Mouse (Mus musculus) hindbrain, embryonic 15.5 days (tissue): Measurements from ENCODE around the gene Gm47429. TPM values are rescaled to one million over a fixed set of nuclear protein-coding genes. Genes with fewer than 3 reads are reported as not detected.
"Not testable (repeated sequence)": the region's sequence is repeated elsewhere in the genome, so short reads cannot be mapped to it uniquely, and the experiment has no call there.

Experiments
- ATAC-seq: fragments of 200-750 bp; cut with Nextera tagmentation; 2 replicates; pipeline ENCODE4 v1.8.0; 2017; ENCODE audit warnings: low read depth, moderate number of reproducible peaks, moderate TSS enrichment; ENCODE audit not compliant: low FRiP score
- H3K27ac ChIP-seq: fragments of 300-500 bp; sonication (generic); replicated peaks from 2 replicates; pipeline ENCODE4 v1.5.1; 2015; ENCODE audit warnings: mild to moderate bottlenecking, inconsistent platforms
- H3K27me3 ChIP-seq: fragments of 300-500 bp; sonication (generic); 2 replicates; pipeline ENCODE4 v1.6.1; 2015; ENCODE audit warnings: control low read depth, inconsistent platforms
- H3K36me3 ChIP-seq: fragments of 300-500 bp; sonication (generic); 2 replicates; pipeline ENCODE4 v1.6.1; 2015; ENCODE audit warnings: control low read depth, inconsistent platforms
- H3K4me1 ChIP-seq: fragments of 300-500 bp; sonication (generic); replicated peaks from 2 replicates; pipeline ENCODE4 v1.6.1; 2015; ENCODE audit warnings: control low read depth, inconsistent platforms
- H3K4me2 ChIP-seq: fragments of 300-500 bp; sonication (generic); 2 replicates; pipeline ENCODE4 v1.6.1; 2015; ENCODE audit warnings: moderate library complexity, mild to moderate bottlenecking, inconsistent platforms
- H3K4me3 ChIP-seq: fragments of 300-500 bp; sonication (generic); 2 replicates; pipeline ENCODE4 v1.5.1; 2015; ENCODE audit warnings: mild to moderate bottlenecking, inconsistent platforms
- H3K9ac ChIP-seq: fragments of 300-500 bp; sonication (generic); 2 replicates; pipeline ENCODE4 v1.6.1; 2015; ENCODE audit warnings: inconsistent platforms
- H3K9me3 ChIP-seq: fragments of 300-500 bp; sonication (generic); 2 replicates; pipeline ENCODE4 v1.6.1; 2016; ENCODE audit warnings: control low read depth, inconsistent platforms
- WGBS: fragments of 180-500 bp; shearing (Covaris S2); methylation state at CpG from one replicate; pipeline ENCODE4 v1.1.7; 2015; 5-methylcytosine and 5-hydroxymethylcytosine counted together
- polyA plus RNA-seq: library from polyadenylated mRNA; unstranded; fragments of >200 nt; fragmentation: Nextera tagmentation; extraction: Ambion mirVana; gene quantifications from 2 replicates; pipeline ENCODE4 v1.2.1, GENCODE M21; 2015

Gm47429 gene
- not detected in 2 replicates for polyA plus RNA-seq

GRCm38 (mm10) chr13:50443812-50444211 lies at the start of gene Gm47429:
Gm47429 (minus strand) TSS chr13:50443912.
- Histone ChIP-seq H3K27ac (no peak within 1 kb of the TSS), H3K4me2 (no peak within 1 kb of the TSS), H3K9ac (no peak within 1 kb of the TSS), H3K4me3 (no peak within 1 kb of the TSS), H3K27me3 (no peaks in the 10 kb centered on the region), H3K4me1 (no peaks in the 10 kb centered on the region), H3K9me3 (no peaks in the 10 kb centered on the region), H3K36me3 (no peaks in the 10 kb centered on the region)
- whole genome bisulfite sequencing, result 94% methylated on average over 2 of the region's 2 CpGs
- no peak for ATAC-seq

GRCm38 (mm10) chr13:50488510-50488909 lies 44.8 kb upstream of the Gm47429 start:
- H3K27ac ChIP-seq, H3K9me3 ChIP-seq, ATAC-seq, H3K27me3 ChIP-seq, H3K4me2 ChIP-seq, H3K36me3 ChIP-seq, H3K4me3 ChIP-seq, H3K9ac ChIP-seq, H3K4me1 ChIP-seq: not testable (repeated sequence)

GRCm38 (mm10) chr13:50467007-50467406 lies 23.3 kb upstream of the Gm47429 start, which contains the start of gene Nutm2:
Nutm2 (plus strand) TSS chr13:50467307.
- Histone ChIP-seq H3K9me3 (no peaks in the 10 kb centered on the region), H3K9ac (no peak within 1 kb of the TSS), H3K4me1 (no peaks in the 10 kb centered on the region), H3K27me3 (no peaks in the 10 kb centered on the region), H3K4me3 (no peak within 1 kb of the TSS), H3K4me2 (no peak within 1 kb of the TSS), H3K27ac (no peak within 1 kb of the TSS), H3K36me3 (no peaks in the 10 kb centered on the region)
- ATAC-seq, result no peak
- 86% methylated on average over 4 of the region's 4 CpGs for WGBS

DNA sequence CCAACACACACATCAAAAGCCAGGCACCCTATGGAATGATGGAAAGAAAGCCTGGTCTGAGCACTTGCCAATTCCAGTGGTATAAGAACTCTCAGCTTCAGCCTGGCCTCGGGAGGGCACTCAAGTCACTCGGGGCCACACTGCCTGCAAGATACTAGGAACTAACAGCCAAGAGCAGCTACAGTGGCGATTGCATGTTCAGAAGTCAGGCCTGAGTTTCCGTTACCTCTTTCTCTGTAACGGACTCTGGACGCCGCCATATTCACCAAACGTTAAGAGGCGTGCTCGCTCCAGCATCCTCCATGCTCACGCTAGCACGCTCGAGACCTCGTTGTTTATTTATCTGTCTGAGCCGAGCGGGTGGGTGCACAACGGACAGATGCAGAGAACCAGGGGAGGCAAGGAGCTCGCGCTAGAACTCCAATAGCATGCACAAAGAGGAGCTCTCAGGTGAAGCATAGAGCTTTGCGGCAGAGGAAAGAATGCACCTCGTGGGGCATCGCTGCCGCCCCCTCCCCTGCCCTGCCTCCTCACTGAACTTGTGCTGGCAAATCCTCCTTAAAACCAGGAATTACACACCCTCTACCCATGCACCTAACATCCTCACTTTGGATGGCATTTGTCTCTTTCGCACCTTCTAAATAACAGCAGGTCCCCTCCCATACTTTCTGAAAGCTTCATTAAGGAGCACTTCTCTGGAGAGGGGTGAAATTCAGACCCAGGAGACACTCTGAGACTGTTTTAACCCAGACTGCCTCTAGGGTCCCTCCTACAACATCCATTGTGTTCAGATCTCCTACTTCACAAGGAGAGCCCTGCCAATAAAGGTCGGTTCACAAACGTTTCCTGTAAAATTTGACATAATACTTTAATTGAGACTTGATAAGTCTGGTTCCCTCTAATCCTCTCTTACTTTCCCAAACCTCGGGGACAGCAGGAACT lies 21.2 kb upstream of the Gm47429 start:
- 47% methylated on average over 27 of the region's 27 CpGs for WGBS
- H3K9ac ChIP-seq, result no peak overlapping the region
- no peak overlapping the region for H3K27ac ChIP-seq

GRCm38 (mm10) chr13:50460433-50460832 lies 16.7 kb upstream of the Gm47429 start:
- not testable (repeated sequence) for H3K9me3 ChIP-seq, H3K4me3 ChIP-seq, H3K9ac ChIP-seq, ATAC-seq, H3K27me3 ChIP-seq, H3K36me3 ChIP-seq, H3K4me1 ChIP-seq, H3K27ac ChIP-seq, H3K4me2 ChIP-seq
- 59% methylated on average over 2 of the region's 2 CpGs for WGBS

More for the DNA sequence above, 21.2 kb upstream of the Gm47429 start:
- ATAC-seq, result peak; percentile 38; the same call in 1 of the 2 replicates
- H3K4me3 ChIP-seq, result peak overlapping the region; percentile 17
- no peaks in the 10 kb centered on the region for H3K27me3 ChIP-seq
- no peaks in the 10 kb centered on the region for H3K4me1 ChIP-seq
- no peaks in the 10 kb centered on the region for H3K36me3 ChIP-seq
- H3K4me2 ChIP-seq, result peak overlapping the region; percentile 41
- no peaks in the 10 kb centered on the region for H3K9me3 ChIP-seq

DNA sequence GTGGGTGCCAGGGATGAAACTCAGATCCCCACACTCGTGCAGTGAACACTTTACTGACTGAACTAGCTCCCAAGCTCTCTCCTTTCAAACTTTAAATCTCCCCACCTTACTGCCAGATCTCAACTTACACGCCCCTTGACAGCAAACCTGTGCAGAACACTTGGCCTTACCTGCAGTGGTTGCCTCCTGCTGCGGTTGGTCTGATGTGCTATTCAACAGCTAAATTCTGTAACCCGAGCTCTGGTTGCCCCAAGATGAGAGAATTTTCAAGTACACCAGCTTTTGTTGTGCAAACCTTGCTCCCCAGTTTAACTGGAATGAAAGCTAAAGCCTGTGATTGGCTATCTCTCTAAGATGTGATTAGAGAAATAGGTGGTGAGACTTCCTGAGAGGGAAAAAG lies 9.7 kb upstream of the Gm47429 start:
- 46% methylated on average over 4 of the region's 4 CpGs for WGBS
- H3K4me3 ChIP-seq, result no peak overlapping the region

GRCm38 (mm10) chr13:50452266-50452665 lies 8.6 kb upstream of the Gm47429 start:
- WGBS, result 75% methylated on average over 9 of the region's 9 CpGs
- not testable (repeated sequence) for H3K27me3 ChIP-seq, H3K4me3 ChIP-seq, ATAC-seq, H3K4me1 ChIP-seq, H3K9ac ChIP-seq, H3K27ac ChIP-seq, H3K36me3 ChIP-seq, H3K9me3 ChIP-seq, H3K4me2 ChIP-seq

More for the DNA sequence above, 9.7 kb upstream of the Gm47429 start:
- H3K27ac ChIP-seq, result no peak overlapping the region
- H3K9me3 ChIP-seq, result no peaks in the 10 kb centered on the region
- H3K27me3 ChIP-seq, result no peaks in the 10 kb centered on the region
- no peak for ATAC-seq
- no peak overlapping the region for H3K4me2 ChIP-seq
- H3K4me1 ChIP-seq, result no peaks in the 10 kb centered on the region
- no peak overlapping the region for H3K9ac ChIP-seq
- H3K36me3 ChIP-seq, result no peaks in the 10 kb centered on the region

GRCm38 (mm10) chr13:50445261-50445660 lies 1.5 kb upstream of the Gm47429 start:
- no peaks in the 10 kb centered on the region for H3K4me1 ChIP-seq
- no peaks in the 10 kb centered on the region for H3K27me3 ChIP-seq
- H3K4me2 ChIP-seq, result no peak overlapping the region
- WGBS, result 69% methylated on average over 4 of the region's 4 CpGs
- H3K9me3 ChIP-seq, result no peaks in the 10 kb centered on the region
- no peak overlapping the region for H3K4me3 ChIP-seq
- H3K9ac ChIP-seq, result no peak overlapping the region
- no peaks in the 10 kb centered on the region for H3K36me3 ChIP-seq
- ATAC-seq, result no peak
- no peak overlapping the region for H3K27ac ChIP-seq

DNA sequence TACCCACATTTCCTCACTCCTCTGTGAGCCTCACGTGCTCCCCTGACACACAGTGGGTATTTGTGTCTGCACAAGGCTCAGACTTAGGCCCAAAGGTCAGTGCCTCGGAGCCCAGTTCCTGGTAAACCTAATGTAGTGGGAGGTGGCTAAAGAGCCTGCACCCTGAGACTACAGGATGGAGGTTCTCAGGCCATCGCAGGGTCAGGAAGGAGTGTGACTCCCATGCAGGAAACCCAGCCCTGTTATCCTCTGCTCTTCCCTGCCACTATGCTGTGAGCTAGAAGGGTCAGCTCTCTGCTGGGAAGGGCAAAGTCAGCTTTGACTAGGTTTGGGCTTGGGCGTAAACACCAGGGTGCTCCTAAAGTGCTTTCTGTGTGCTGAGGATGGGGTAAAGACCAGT lies 17.0 kb downstream of the Gm47429 start:
- Histone ChIP-seq H3K9ac (no peak overlapping the region), H3K4me1 (no peaks in the 10 kb centered on the region), H3K27ac (no peak overlapping the region), H3K9me3 (no peaks in the 10 kb centered on the region), H3K27me3 (no peaks in the 10 kb centered on the region), H3K4me2 (no peak overlapping the region), H3K4me3 (no peak overlapping the region), H3K36me3 (peaks cover 79% of the 10 kb centered on the region)
- no peak for ATAC-seq
- 92% methylated on average over 4 of the region's 4 CpGs for WGBS

GRCm38 (mm10) chr13:50424517-50424916 lies 19.2 kb downstream of the Gm47429 start:
- Histone ChIP-seq H3K4me1 (no peaks in the 10 kb centered on the region), H3K4me2 (no peak overlapping the region), H3K27ac (no peak overlapping the region), H3K4me3 (no peak overlapping the region), H3K9ac (no peak overlapping the region), H3K27me3 (no peaks in the 10 kb centered on the region), H3K9me3 (no peaks in the 10 kb centered on the region), H3K36me3 (peaks cover 79% of the 10 kb centered on the region)
- 99% methylated on average over 2 of the region's 2 CpGs for WGBS
- no peak for ATAC-seq

DNA sequence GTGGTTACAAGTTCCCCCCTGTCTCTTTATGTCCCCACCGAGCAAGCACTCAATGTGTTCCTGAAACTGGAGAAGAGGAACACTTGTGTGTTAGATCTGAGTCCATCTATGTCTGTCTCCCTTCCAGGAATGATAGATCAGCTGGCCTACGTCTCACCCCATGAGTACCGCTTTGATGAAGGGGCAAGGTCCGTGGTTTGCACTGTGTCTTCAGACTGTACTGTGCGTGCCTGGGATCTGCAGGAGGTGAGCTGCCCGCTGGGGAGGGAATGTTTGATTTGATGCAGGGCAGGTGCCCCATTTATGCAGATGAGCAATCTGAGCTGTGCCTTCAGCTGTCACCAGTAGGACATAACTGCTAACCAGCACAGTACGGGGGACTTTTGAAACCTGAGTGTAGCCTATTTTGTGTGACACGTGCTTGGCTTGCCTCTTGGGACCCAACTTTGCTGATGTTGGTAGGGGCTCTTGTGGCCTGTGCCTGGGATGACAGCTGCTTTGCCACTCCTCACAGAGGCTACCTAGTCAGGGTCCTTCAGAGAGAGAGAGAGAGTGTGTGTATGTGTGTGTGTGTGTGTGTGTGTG lies 20.0 kb downstream of the Gm47429 start:
- peaks cover 71% of the 10 kb centered on the region for H3K36me3 ChIP-seq
- H3K4me2 ChIP-seq, result no peak overlapping the region
- 89% methylated on average over 8 of the region's 8 CpGs for WGBS
- peaks cover 4% of the 10 kb centered on the region for H3K4me1 ChIP-seq
- H3K27me3 ChIP-seq, result no peaks in the 10 kb centered on the region
- no peaks in the 10 kb centered on the region for H3K9me3 ChIP-seq
- no peak overlapping the region for H3K9ac ChIP-seq
- ATAC-seq, result no peak
- H3K4me3 ChIP-seq, result no peak overlapping the region
- no peak overlapping the region for H3K27ac ChIP-seq

DNA sequence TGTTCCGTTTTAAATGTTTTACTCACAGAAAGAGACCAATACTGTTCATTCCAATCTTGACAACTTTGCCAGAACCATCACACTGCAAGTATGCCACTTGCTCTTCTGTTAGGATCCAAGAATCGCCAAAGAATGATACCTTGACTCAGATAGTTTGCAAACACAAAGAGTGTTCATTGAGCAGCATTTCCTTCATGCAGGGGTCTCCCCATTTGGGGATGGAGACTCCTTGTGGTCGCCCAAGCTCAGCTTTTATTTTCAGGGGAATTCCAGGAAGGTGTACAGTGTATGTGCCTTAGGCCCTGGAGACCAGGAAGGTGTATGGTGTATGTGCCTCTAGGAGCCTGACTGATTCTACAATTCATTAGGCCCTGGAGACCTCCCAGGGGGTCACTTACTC lies 25.3 kb downstream of the Gm47429 start:
- peak; percentile 29; the same call in 1 of the 2 replicates for ATAC-seq
- Histone ChIP-seq H3K4me3 (peak overlapping the region; percentile 76), H3K9ac (peak overlapping the region; percentile 83), H3K27me3 (no peaks in the 10 kb centered on the region), H3K27ac (peak overlapping the region; percentile 82; the same call in 1 of the 2 replicates), H3K9me3 (no peaks in the 10 kb centered on the region), H3K4me2 (peak overlapping the region; percentile 60), H3K36me3 (peaks cover 25% of the 10 kb centered on the region), H3K4me1 (peaks cover 13% of the 10 kb centered on the region)
- 47% methylated on average over 3 of the region's 3 CpGs for WGBS
